Comparison of ENCODE assay signal across 20 mouse cellular contexts in the genomic region with DNA sequence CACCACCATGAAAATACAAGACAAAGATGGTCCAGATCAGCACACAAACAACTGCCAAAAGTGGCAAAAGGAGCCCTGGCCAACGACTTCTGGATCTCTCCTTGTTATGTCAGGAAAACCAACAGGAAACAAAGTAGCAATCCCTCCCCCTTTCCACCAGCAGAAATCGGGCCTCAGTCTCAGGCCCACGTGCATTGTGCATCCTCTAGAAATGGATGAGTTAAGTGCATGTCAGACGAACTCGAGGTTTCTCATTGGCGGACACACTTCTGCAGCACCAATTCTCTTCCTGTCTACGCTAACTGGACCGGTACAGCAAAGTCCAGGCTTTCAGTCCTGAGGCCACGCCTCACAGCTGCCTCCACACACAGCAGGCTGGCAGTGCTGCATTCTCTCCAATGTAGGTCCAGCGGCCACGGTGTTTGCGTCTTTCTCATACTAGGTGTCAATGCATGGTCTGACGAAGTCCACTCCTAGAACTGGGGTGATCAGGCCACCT. TPM values are rescaled to one million over a fixed set of nuclear protein-coding genes. Genes with fewer than 3 reads are reported as not detected.
DNase-seq lines count a peak whose midpoint lies in the region; ATAC-seq and TF ChIP-seq lines count a peak whose summit lies in the region.
"Had no signal": no experiment of that assay in that cellular context is flagged by ENCODE, and none has a peak within 500 bp of the region (broad histone marks: within the 10 kb centered on the region; RNA-seq: fewer than 3 reads in every experiment).

No protein-coding gene starts in this region.

- H3K4me1 ChIP-seq in heart, embryonic 11.5 days (ENCODE audit: control insufficient read depth, insufficient read depth, low read length), result peaks cover 22% of the 10 kb centered on the region
- no peaks in the 10 kb centered on the region for H3K4me1 ChIP-seq in hindbrain, postnatal 0 days (ENCODE audit: insufficient read depth, low read length)
- H3K4me1 ChIP-seq in hindbrain, embryonic 16.5 days (ENCODE audit: control insufficient read depth, insufficient read depth, low read depth, low read length), result peaks cover 12% of the 10 kb centered on the region
- peaks cover 14% of the 10 kb centered on the region for H3K4me1 ChIP-seq in testis, adult 2 months (ENCODE audit: control insufficient read depth, insufficient read depth, low read length)
- H3K4me1 ChIP-seq in forebrain, embryonic 15.5 days, result peaks cover 15% of the 10 kb centered on the region

- H3K36me3 ChIP-seq in heart, embryonic 11.5 days (ENCODE audit: control insufficient read depth, insufficient read depth, low read length), result peaks cover 20% of the 10 kb centered on the region
- H3K36me3 ChIP-seq in hindbrain, postnatal 0 days (ENCODE audit: insufficient read depth, low read length), result peaks cover 26% of the 10 kb centered on the region
- H3K36me3 ChIP-seq in hindbrain, embryonic 16.5 days (ENCODE audit: control insufficient read depth, insufficient read depth, low read length), result peaks cover 12% of the 10 kb centered on the region
- no peaks in the 10 kb centered on the region; the same call in none of the 2 replicates for H3K36me3 ChIP-seq in testis, adult 2 months (ENCODE audit: control insufficient read depth, insufficient read depth, low read length)
- peaks cover 23% of the 10 kb centered on the region for H3K36me3 ChIP-seq in forebrain, embryonic 15.5 days

- H3K4me3 ChIP-seq in heart, embryonic 11.5 days (ENCODE audit: low read depth, low read length), result no peak overlapping the region
- no peak overlapping the region for H3K4me3 ChIP-seq in hindbrain, postnatal 0 days (ENCODE audit: low read length)
- no peak overlapping the region for H3K4me3 ChIP-seq in hindbrain, embryonic 16.5 days (ENCODE audit: low read length)
- H3K4me3 ChIP-seq in testis, adult 2 months (ENCODE audit: control insufficient read depth, low read depth, low read length), result no peak overlapping the region
- H3K4me3 ChIP-seq in forebrain, embryonic 15.5 days, result no peak overlapping the region
- H3K4me3 ChIP-seq: embryonic facial prominence, embryonic 15.5 days; layer of hippocampus, adult 2 months; midbrain, embryonic 12.5 days; stomach, embryonic 15.5 days had no signal

- H3K9ac ChIP-seq in heart, embryonic 11.5 days (ENCODE audit: low read depth, low read length), result no peak overlapping the region
- H3K9ac ChIP-seq in hindbrain, postnatal 0 days (replicated peaks; ENCODE audit: low read length), result no peak overlapping the region
- no peak overlapping the region for H3K9ac ChIP-seq in hindbrain, embryonic 16.5 days (ENCODE audit: low read depth, low read length)
- no peak overlapping the region for H3K9ac ChIP-seq in forebrain, embryonic 15.5 days (replicated peaks)
- H3K9ac ChIP-seq: embryonic facial prominence, embryonic 15.5 days; midbrain, embryonic 12.5 days; stomach, embryonic 15.5 days had no signal

- DNase-seq in heart, postnatal 14 days, result no peak
- DNase-seq in hindbrain, postnatal 0 days (ENCODE audit: low spot score), result no peak
- DNase-seq in testis, postnatal 10 days (ENCODE audit: low spot score), result no peak
- DNase-seq: adrenal gland, adult 2 months; cerebellum, adult 11 months; gastrocnemius, postnatal 10 days; kidney, adult 2 months; kidney, postnatal 14 days; lung, adult 2 months; lung, postnatal 14 days had no signal

- intact Hi-C loops in heart, postnatal 14 days (cut with DNase I), result no loop called here

- H3K9me3 ChIP-seq in heart, embryonic 11.5 days (replicated peaks; ENCODE audit: control insufficient read depth, low read length), result no peaks in the 10 kb centered on the region
- H3K9me3 ChIP-seq in hindbrain, postnatal 0 days (ENCODE audit: low read length), result no peaks in the 10 kb centered on the region
- no peaks in the 10 kb centered on the region for H3K9me3 ChIP-seq in hindbrain, embryonic 16.5 days (ENCODE audit: control insufficient read depth, low read length)
- H3K9me3 ChIP-seq in forebrain, embryonic 15.5 days, result no peaks in the 10 kb centered on the region
- H3K9me3 ChIP-seq: embryonic facial prominence, embryonic 15.5 days; midbrain, embryonic 12.5 days; stomach, embryonic 15.5 days had no signal

- H3K27ac ChIP-seq in heart, embryonic 11.5 days (ENCODE audit: low read depth, low read length), result 0 out of 2 replicates have a peak overlapping the region, but pooled peaks have one; percentile 16
- 0 out of 2 replicates have a peak overlapping the region, but pooled peaks have one; percentile 87 for H3K27ac ChIP-seq in hindbrain, postnatal 0 days
- H3K27ac ChIP-seq in hindbrain, embryonic 16.5 days (ENCODE audit: low read depth, low read length), result no peak overlapping the region
- 0 out of 2 replicates have a peak overlapping the region, but pooled peaks have one; percentile 18 for H3K27ac ChIP-seq in testis, adult 2 months (ENCODE audit: control insufficient read depth, insufficient read depth, low read depth, low read length)
- H3K27ac ChIP-seq in forebrain, embryonic 15.5 days (replicated peaks), result no peak overlapping the region
- H3K27ac ChIP-seq: layer of hippocampus, adult 2 months had no signal

- WGBS in heart, embryonic 11.5 days (ENCODE audit: insufficient replicate concordance), result 78% methylated on average over 13 of the region's 13 CpGs
- WGBS in hindbrain, postnatal 0 days, result 79% methylated on average over 13 of the region's 13 CpGs
- WGBS in hindbrain, embryonic 16.5 days, result 85% methylated on average over 13 of the region's 13 CpGs
- 90% methylated on average over 13 of the region's 13 CpGs for WGBS in forebrain, embryonic 15.5 days

- TF ChIP-seq POLR2A in testis, adult 2 months (IDR thresholded peaks at IDR 0.05; ENCODE audit: control insufficient read depth, low read depth, low read length), result 0 out of 2 replicates have a peak, but pooled peaks have one; percentile 12

- no peak for TF ChIP-seq CTCF in hindbrain, postnatal 0 days (IDR thresholded peaks at IDR 0.05; ENCODE audit: low read depth)
- TF ChIP-seq CTCF in testis, adult 2 months (IDR thresholded peaks at IDR 0.05; ENCODE audit: control insufficient read depth, insufficient read depth, insufficient replicate concordance, low read depth, low read length), result no peak

- H3K4me2 ChIP-seq in heart, embryonic 11.5 days, result no peak overlapping the region
- H3K4me2 ChIP-seq in hindbrain, postnatal 0 days (ENCODE audit: low read depth, low read length), result no peak overlapping the region
- H3K4me2 ChIP-seq in hindbrain, embryonic 16.5 days (ENCODE audit: low read length), result no peak overlapping the region
- H3K4me2 ChIP-seq in forebrain, embryonic 15.5 days (replicated peaks), result no peak overlapping the region
- H3K4me2 ChIP-seq: embryonic facial prominence, embryonic 15.5 days; liver, embryonic 11.5 days; midbrain, embryonic 12.5 days; stomach, embryonic 15.5 days had no signal

- ATAC-seq in heart, embryonic 11.5 days (replicated peaks; ENCODE audit: insufficient number of reproducible peaks, low FRiP score, low TSS enrichment), result no peak
- no peak for ATAC-seq in hindbrain, postnatal 0 days
- no peak for ATAC-seq in hindbrain, embryonic 16.5 days
- no peak for ATAC-seq in forebrain, embryonic 15.5 days (replicated peaks)
- ATAC-seq: forebrain, embryonic 14.5 days had no signal

- H3K27me3 ChIP-seq in heart, embryonic 11.5 days (ENCODE audit: control insufficient read depth, insufficient read depth, low read length), result no peaks in the 10 kb centered on the region
- H3K27me3 ChIP-seq in hindbrain, postnatal 0 days (ENCODE audit: insufficient read depth, low read length), result no peaks in the 10 kb centered on the region
- H3K27me3 ChIP-seq in hindbrain, embryonic 16.5 days (replicated peaks; ENCODE audit: control insufficient read depth, insufficient read depth, low read length), result no peaks in the 10 kb centered on the region
- no peaks in the 10 kb centered on the region for H3K27me3 ChIP-seq in testis, adult 2 months (ENCODE audit: control insufficient read depth, insufficient read depth, low read length)
- H3K27me3 ChIP-seq in forebrain, embryonic 15.5 days, result no peaks in the 10 kb centered on the region
- H3K27me3 ChIP-seq: embryonic facial prominence, embryonic 15.5 days; midbrain, embryonic 12.5 days; stomach, embryonic 15.5 days had no signal

RNA-seq across cellular contexts. Expression of a gene that starts 1.6 kb away (rescaled TPM):
- polyA plus RNA-seq in heart, embryonic 11.5 days (2014; fragmentation: Nextera tagmentation; extraction: Ambion mirVana), result 18.7 and 19.1 TPM in 2 replicates
- 10 to 100 TPM; 13.6 to 15.4 TPM for total RNA-seq in heart, postnatal 14 days (2021)
- 19.8 and 23.2 TPM in 2 replicates for total RNA-seq in hindbrain, postnatal 0 days (2014; rRNA removed)
- 12.4 and 16.7 TPM in 2 replicates for polyA plus RNA-seq in hindbrain, postnatal 0 days (2015; fragmentation: Nextera tagmentation; extraction: Ambion mirVana)
- polyA plus RNA-seq in hindbrain, embryonic 16.5 days (2015; fragmentation: Nextera tagmentation; extraction: Ambion mirVana), result 16.7 and 20.8 TPM in 2 replicates
- polyA plus RNA-seq in testis, adult 2 months (2012; rRNA removed), result 33.2 and 39.0 TPM in 2 replicates
- polyA plus RNA-seq in forebrain, embryonic 15.5 days (2015; fragmentation: Nextera tagmentation; extraction: Ambion mirVana), result 15.7 and 16.9 TPM in 2 replicates

RNA-seq across cellular contexts. Expression of a gene that starts 28.6 kb away (rescaled TPM):
- polyA plus RNA-seq in heart, embryonic 11.5 days (2014; fragmentation: Nextera tagmentation; extraction: Ambion mirVana), result 23.4 and 24.1 TPM in 2 replicates
- 10 to 100 TPM; 56.1 to 63.3 TPM for total RNA-seq in heart, postnatal 14 days (2021)
- 149 and 159 TPM in 2 replicates for total RNA-seq in hindbrain, postnatal 0 days (2014; rRNA removed)
- 31.3 and 36.8 TPM in 2 replicates for polyA plus RNA-seq in hindbrain, postnatal 0 days (2015; fragmentation: Nextera tagmentation; extraction: Ambion mirVana)
- polyA plus RNA-seq in hindbrain, embryonic 16.5 days (2015; fragmentation: Nextera tagmentation; extraction: Ambion mirVana), result 36.1 and 42.2 TPM in 2 replicates
- 149 and 156 TPM in 2 replicates for polyA plus RNA-seq in testis, adult 2 months (2012; rRNA removed)
- polyA plus RNA-seq in forebrain, embryonic 15.5 days (2015; fragmentation: Nextera tagmentation; extraction: Ambion mirVana), result 46.1 and 47.1 TPM in 2 replicates

RNA-seq across cellular contexts. Expression of a gene that starts 33.1 kb away (rescaled TPM):
- 221 and 230 TPM in 2 replicates for polyA plus RNA-seq in heart, embryonic 11.5 days (2014; fragmentation: Nextera tagmentation; extraction: Ambion mirVana)
- 100 to 1,000 TPM in 1 of 2 experiments, 10 to 100 TPM in 1; 87.4 to 104 TPM for total RNA-seq in heart, postnatal 14 days (2021)
- total RNA-seq in hindbrain, postnatal 0 days (2014; rRNA removed), result 122 and 147 TPM in 2 replicates
- 188 and 193 TPM in 2 replicates for polyA plus RNA-seq in hindbrain, postnatal 0 days (2015; fragmentation: Nextera tagmentation; extraction: Ambion mirVana)
- 148 and 163 TPM in 2 replicates for polyA plus RNA-seq in hindbrain, embryonic 16.5 days (2015; fragmentation: Nextera tagmentation; extraction: Ambion mirVana)
- 36.1 and 36.2 TPM in 2 replicates for polyA plus RNA-seq in testis, adult 2 months (2012; rRNA removed)
- 213 TPM in 2 replicates for polyA plus RNA-seq in forebrain, embryonic 15.5 days (2015; fragmentation: Nextera tagmentation; extraction: Ambion mirVana)

RNA-seq across cellular contexts. Expression of a gene that starts 41.2 kb away (rescaled TPM):
- polyA plus RNA-seq in heart, embryonic 11.5 days (2014; fragmentation: Nextera tagmentation; extraction: Ambion mirVana), result 13.4 and 18.8 TPM in 2 replicates
- 10 to 100 TPM in 1 of 2 experiments, 1 to 10 TPM in 1; 8.9 to 10.1 TPM for total RNA-seq in heart, postnatal 14 days (2021)
- 18.0 and 19.2 TPM in 2 replicates for total RNA-seq in hindbrain, postnatal 0 days (2014; rRNA removed)
- polyA plus RNA-seq in hindbrain, postnatal 0 days (2015; fragmentation: Nextera tagmentation; extraction: Ambion mirVana), result 24.5 and 26.2 TPM in 2 replicates
- polyA plus RNA-seq in hindbrain, embryonic 16.5 days (2015; fragmentation: Nextera tagmentation; extraction: Ambion mirVana), result 29.1 and 30.1 TPM in 2 replicates
- polyA plus RNA-seq in testis, adult 2 months (2012; rRNA removed), result 2.1 and 2.3 TPM in 2 replicates
- polyA plus RNA-seq in forebrain, embryonic 15.5 days (2015; fragmentation: Nextera tagmentation; extraction: Ambion mirVana), result 23.1 and 23.9 TPM in 2 replicates

RNA-seq across cellular contexts. Expression of a gene that starts 57.9 kb away (rescaled TPM):
- 61.8 and 65.6 TPM in 2 replicates for polyA plus RNA-seq in heart, embryonic 11.5 days (2014; fragmentation: Nextera tagmentation; extraction: Ambion mirVana)
- total RNA-seq in heart, postnatal 14 days (2021), result 10 to 100 TPM; 40.8 to 42.3 TPM
- 204 and 248 TPM in 2 replicates for total RNA-seq in hindbrain, postnatal 0 days (2014; rRNA removed)
- polyA plus RNA-seq in hindbrain, postnatal 0 days (2015; fragmentation: Nextera tagmentation; extraction: Ambion mirVana), result 291 and 299 TPM in 2 replicates
- polyA plus RNA-seq in hindbrain, embryonic 16.5 days (2015; fragmentation: Nextera tagmentation; extraction: Ambion mirVana), result 214 and 241 TPM in 2 replicates
- 16.4 and 18.6 TPM in 2 replicates for polyA plus RNA-seq in testis, adult 2 months (2012; rRNA removed)
- 86.8 and 95.6 TPM in 2 replicates for polyA plus RNA-seq in forebrain, embryonic 15.5 days (2015; fragmentation: Nextera tagmentation; extraction: Ambion mirVana)

Comparison
In these comparisons a context has a peak if more than half of its experiments do, and no peak if none do; other contexts are left out.
1. H3K27ac ChIP-seq: peak in heart, embryonic 11.5 days (single experiment), hindbrain, postnatal 0 days (single experiment) and testis, adult 2 months (single experiment); none in hindbrain, embryonic 16.5 days (single experiment) and forebrain, embryonic 15.5 days (single experiment).